In genomic region chr12:88250000-88250399, GRCm38 (mm10) we compare ENCODE assay signal across 39 mouse cellular contexts. TPM values are rescaled to one million over a fixed set of nuclear protein-coding genes. Genes with fewer than 3 reads are reported as not detected.
"Had no signal": no experiment of that assay in that cellular context is flagged by ENCODE, and none has a peak within 500 bp of the region (broad histone marks: within the 10 kb centered on the region; RNA-seq: fewer than 3 reads in every experiment).

Gene Gm8332, minus strand, starts transcription at chr12:88250100.

RNA-seq across cellular contexts. Expression of gene Gm8332, which starts in this region (rescaled TPM):
- total RNA-seq: left cerebral cortex, postnatal 10 days; left cerebral cortex, postnatal 14 days; left cerebral cortex, postnatal 25 days; left cerebral cortex, postnatal 36 days; left cerebral cortex, postnatal 4 days; liver, adult 2 months; megakaryocyte progenitor cell, adult 5-6 weeks; megakaryocyte, adult 5-6 weeks; megakaryocyte-erythroid progenitor cell, adult 5-6 weeks; midbrain, postnatal 0 days; monocyte, adult 5-6 weeks had no signal
- polyA plus RNA-seq: limb, embryonic 10.5 days; limb, embryonic 11.5 days; limb, embryonic 12.5 days; limb, embryonic 13.5 days; limb, embryonic 14.5 days; limb, embryonic 15.5 days; liver, adult 2 months; liver, embryonic 11.5 days; liver, embryonic 12.5 days; liver, embryonic 13.5 days; liver, embryonic 14.5 days; liver, embryonic 15.5 days; liver, embryonic 16.5 days; liver, postnatal 0 days; lung, adult 2 months; lung, embryonic 14.5 days; lung, embryonic 15.5 days; lung, embryonic 16.5 days; lung, postnatal 0 days; macrophage; midbrain, embryonic 10.5 days; midbrain, embryonic 11.5 days; midbrain, embryonic 12.5 days; midbrain, embryonic 13.5 days; midbrain, embryonic 14.5 days; midbrain, embryonic 15.5 days; midbrain, embryonic 16.5 days; midbrain, postnatal 0 days; neural tube, embryonic 11.5 days; neural tube, embryonic 12.5 days had no signal
